Mouse (Mus musculus) lung, embryonic 14.5 days (tissue): Measurements from ENCODE around the gene Lmtk2. TPM values are rescaled to one million over a fixed set of nuclear protein-coding genes. Genes with fewer than 3 reads are reported as not detected.

Experiments
- ATAC-seq: fragments of 200-750 bp; cut with Nextera tagmentation; 2 replicates; pipeline ENCODE4 v1.8.0; 2017; ENCODE audit warnings: mild to moderate bottlenecking, moderate TSS enrichment, moderate library complexity; ENCODE audit not compliant: insufficient read depth
- DNase-seq: peaks from one replicate; pipeline ENCODE4 v3.0.0-alpha.2; 2015
- H3K27ac ChIP-seq: fragments of 300-500 bp; sonication (generic); 2 replicates; pipeline ENCODE4 v1.5.1; 2014; ENCODE audit warnings: low read depth, mild to moderate bottlenecking, moderate library complexity
- H3K27me3 ChIP-seq: fragments of 300-500 bp; sonication (generic); 2 replicates; pipeline ENCODE4 v1.6.1; 2014; ENCODE audit warnings: low read length, control low read depth; ENCODE audit not compliant: insufficient read depth
- H3K36me3 ChIP-seq: fragments of 300-500 bp; sonication (generic); 2 replicates; pipeline ENCODE4 v1.6.1; 2014; ENCODE audit warnings: control low read depth; ENCODE audit not compliant: insufficient read depth
- H3K4me1 ChIP-seq: fragments of 300-500 bp; sonication (generic); 2 replicates; pipeline ENCODE4 v1.6.1; 2014; ENCODE audit warnings: antibody characterized with exemption, control low read depth; ENCODE audit not compliant: insufficient read depth
- H3K4me2 ChIP-seq: fragments of 300-500 bp; sonication (generic); 2 replicates; pipeline ENCODE4 v1.6.1; 2014; ENCODE audit warnings: mild to moderate bottlenecking
- H3K4me3 ChIP-seq: fragments of 300-500 bp; sonication (generic); 2 replicates; pipeline ENCODE4 v1.5.1; 2014; ENCODE audit warnings: low read depth, low read length
- H3K9ac ChIP-seq: fragments of 300-500 bp; sonication (generic); 2 replicates; pipeline ENCODE4 v1.6.1; 2014
- H3K9me3 ChIP-seq: fragments of 300-500 bp; sonication (generic); 2 replicates; pipeline ENCODE4 v1.6.1; 2016; ENCODE audit warnings: low read depth, low read length, control low read depth
- CTCF ChIP-seq: IDR thresholded peaks from 2 replicates; pipeline ENCODE4 v1.5.1; 2016; ENCODE audit warnings: antibody characterized with exemption, low read depth
- WGBS: fragments of 180-500 bp; shearing (Covaris S2); extraction: QIAGEN DNeasy Blood & Tissue Kit; methylation state at CpG from one replicate; pipeline ENCODE4 v1.1.7; 2014; 5-methylcytosine and 5-hydroxymethylcytosine counted together
- polyA plus RNA-seq: library from polyadenylated mRNA; unstranded; fragments of >200 nt; fragmentation: Nextera tagmentation; extraction: Ambion mirVana; gene quantifications from 2 replicates; pipeline ENCODE4 v1.2.1, GENCODE M21; 2014

Gene Lmtk2
- polyA plus RNA-seq, result 5.1 and 5.3 TPM in 2 replicates

- Histone ChIP-seq H3K4me2 (peak within 1 kb of the TSS; percentile 87), H3K4me3 (peak within 1 kb of the TSS; percentile 97), H3K36me3 (no peaks in the 10 kb centered on the region), H3K27ac (peak within 1 kb of the TSS; percentile 55; the same call in 1 of the 2 replicates), H3K4me1 (no peaks in the 10 kb centered on the region; the same call in 1 of the 2 replicates), H3K9ac (peak within 1 kb of the TSS; percentile 85), H3K27me3 (no peaks in the 10 kb centered on the region), H3K9me3 (no peaks in the 10 kb centered on the region)
- under 1% methylated on average over 78 of the region's 90 CpGs for WGBS
- DNase-seq (peak; percentile 97), ATAC-seq (peak; percentile 100)
- TF ChIP-seq CTCF, result peak; percentile 90
Measured at GRCm38 (mm10) chr5:144100149-144100935, at the start of gene Lmtk2. Lmtk2 (plus strand) TSS chr5:144100436.

- no peak overlapping the region for H3K9ac ChIP-seq
- H3K27me3 ChIP-seq, result no peaks in the 10 kb centered on the region
- no peaks in the 10 kb centered on the region for H3K36me3 ChIP-seq
- H3K27ac ChIP-seq, result no peak overlapping the region
- peak; percentile 12 for DNase-seq
- no peak for ATAC-seq
- H3K4me2 ChIP-seq, result no peak overlapping the region
- H3K4me3 ChIP-seq, result no peak overlapping the region
- TF ChIP-seq CTCF, result peak; percentile 40
- H3K9me3 ChIP-seq, result no peaks in the 10 kb centered on the region
- H3K4me1 ChIP-seq, result no peaks in the 10 kb centered on the region
Measured at GRCm38 (mm10) chr5:144051268-144051667, 49.0 kb upstream of the Lmtk2 start.

GRCm38 (mm10) chr5:144053450-144053849 is 46.8 kb upstream of the Lmtk2 start:
- Histone ChIP-seq H3K4me3 (no peak overlapping the region), H3K9me3 (no peaks in the 10 kb centered on the region), H3K4me1 (no peaks in the 10 kb centered on the region), H3K9ac (no peak overlapping the region), H3K4me2 (no peak overlapping the region), H3K27me3 (no peaks in the 10 kb centered on the region), H3K27ac (no peak overlapping the region), H3K36me3 (no peaks in the 10 kb centered on the region)
- WGBS, result 31% methylated on average over 3 of the region's 3 CpGs
- DNase-seq (no peak), ATAC-seq (no peak)
- TF ChIP-seq CTCF, result no peak

- no peaks in the 10 kb centered on the region for H3K9me3 ChIP-seq
- H3K4me1 ChIP-seq, result no peaks in the 10 kb centered on the region
- no peaks in the 10 kb centered on the region for H3K36me3 ChIP-seq
- H3K4me3 ChIP-seq, result no peak overlapping the region
- no peak overlapping the region for H3K9ac ChIP-seq
- DNase-seq, result no peak
- H3K4me2 ChIP-seq, result no peak overlapping the region
- no peaks in the 10 kb centered on the region for H3K27me3 ChIP-seq
- no peak for ATAC-seq
- H3K27ac ChIP-seq, result no peak overlapping the region
- WGBS, result 88% methylated on average over 6 of the region's 6 CpGs
- TF ChIP-seq CTCF, result no peak
Measured at GRCm38 (mm10) chr5:144054340-144054739, 45.9 kb upstream of the Lmtk2 start.

- ATAC-seq, result no peak
- H3K4me2 ChIP-seq, result no peak overlapping the region
- no peaks in the 10 kb centered on the region for H3K9me3 ChIP-seq
- no peak overlapping the region for H3K9ac ChIP-seq
- H3K27ac ChIP-seq, result no peak overlapping the region
- no peak for TF ChIP-seq CTCF
- 72% methylated on average over 5 of the region's 5 CpGs for WGBS
- H3K4me3 ChIP-seq, result no peak overlapping the region
- no peaks in the 10 kb centered on the region for H3K27me3 ChIP-seq
- no peak for DNase-seq
- no peaks in the 10 kb centered on the region for H3K36me3 ChIP-seq
- no peaks in the 10 kb centered on the region for H3K4me1 ChIP-seq
Measured at GRCm38 (mm10) chr5:144064093-144064492, 36.1 kb upstream of the Lmtk2 start.

GRCm38 (mm10) chr5:144066036-144066435 is 34.2 kb upstream of the Lmtk2 start:
- no peak overlapping the region for H3K4me2 ChIP-seq
- H3K27me3 ChIP-seq, result no peaks in the 10 kb centered on the region
- no peaks in the 10 kb centered on the region for H3K9me3 ChIP-seq
- H3K4me3 ChIP-seq, result no peak overlapping the region
- 88% methylated on average over 2 of the region's 2 CpGs for WGBS
- TF ChIP-seq CTCF, result no peak
- DNase-seq, result no peak
- no peak overlapping the region for H3K9ac ChIP-seq
- no peaks in the 10 kb centered on the region for H3K36me3 ChIP-seq
- no peak for ATAC-seq
- H3K4me1 ChIP-seq, result no peaks in the 10 kb centered on the region
- no peak overlapping the region for H3K27ac ChIP-seq

GRCm38 (mm10) chr5:144070064-144070463 is 30.2 kb upstream of the Lmtk2 start:
- Histone ChIP-seq H3K27ac (no peak overlapping the region), H3K9me3 (no peaks in the 10 kb centered on the region), H3K9ac (no peak overlapping the region), H3K4me1 (no peaks in the 10 kb centered on the region), H3K4me3 (no peak overlapping the region), H3K4me2 (no peak overlapping the region), H3K36me3 (no peaks in the 10 kb centered on the region), H3K27me3 (no peaks in the 10 kb centered on the region)
- no peak for TF ChIP-seq CTCF
- ATAC-seq (no peak), DNase-seq (no peak)
- 65% methylated on average over 1 of the region's 1 CpGs for WGBS
